Mouse (Mus musculus) bone marrow, adult 2 months (tissue): ENCODE results near the gene Vti1b. TPM values are rescaled to one million over a fixed set of nuclear protein-coding genes. Genes with fewer than 3 reads are reported as not detected.
"Not testable (repeated sequence)": the region's sequence is repeated elsewhere in the genome, so short reads cannot be mapped to it uniquely, and the experiment has no call there.

Experiments
- H3K27ac ChIP-seq: fragments of 200-500 bp; 2 replicates; pipeline ENCODE4 v1.5.1; 2012; ENCODE audit warnings: low read depth, mild to moderate bottlenecking, control low read depth, inconsistent platforms, low read length; ENCODE audit not compliant: control insufficient read depth, poor library complexity, insufficient read depth
- H3K4me1 ChIP-seq: fragments of 200-500 bp; 2 replicates; pipeline ENCODE4 v1.6.1; 2011; ENCODE audit warnings: low read length; ENCODE audit not compliant: control insufficient read depth, insufficient read depth
- H3K4me3 ChIP-seq: fragments of 200-500 bp; replicated peaks from 2 replicates; pipeline ENCODE3; 2011; ENCODE audit warnings: mild to moderate bottlenecking, low read depth, low read length, control low read depth; ENCODE audit not compliant: control insufficient read depth
- CTCF ChIP-seq: fragments of 200-500 bp; IDR thresholded peaks from 2 replicates; pipeline ENCODE4 v1.5.1; 2011; ENCODE audit warnings: low read length, control low read depth; ENCODE audit not compliant: control insufficient read depth, insufficient read depth
- POLR2A ChIP-seq: fragments of 200-500 bp; IDR thresholded peaks from 2 replicates; pipeline ENCODE4 v1.6.1; 2011; ENCODE audit warnings: low read depth, mild to moderate bottlenecking, control low read depth, low read length, borderline replicate concordance; ENCODE audit not compliant: control insufficient read depth
- WGBS: fragments of 180-500 bp; shearing (Covaris S2); methylation state at CpG from one replicate; pipeline ENCODE4 v1.1.7; 2018; 5-methylcytosine and 5-hydroxymethylcytosine counted together
- polyA plus RNA-seq: library from polyadenylated mRNA; stranded (reverse); fragments of >200 nt; gene quantifications from 2 replicates; pipeline ENCODE4 v1.2.4, GENCODE M21; 2011; ENCODE audit warnings: low replicate concordance; ENCODE audit not compliant: missing spikeins, insufficient read depth, insufficient read length

Vti1b gene
- polyA plus RNA-seq, 1 experiment: 74.5 TPM

- Histone ChIP-seq H3K4me3 (peak overlapping the region; percentile 93), H3K27ac (no peak overlapping the region), H3K4me1 (no peaks in the 10 kb centered on the region)
- WGBS: 5% methylated on average over 14 of the region's 14 CpGs
- TF ChIP-seq POLR2A (no peak), CTCF (peak; percentile 48)
These were observed 19.2 kb upstream of the Vti1b start for GRCm38 (mm10) chr12:79191701-79192100.

- WGBS: under 1% methylated on average over 18 of the region's 18 CpGs
- no peak overlapping the region; the same call in 1 of the 2 replicates for H3K27ac ChIP-seq
- TF ChIP-seq POLR2A (no peak), CTCF (peak; percentile 4; the same call in 1 of the 2 replicates)
- H3K4me1 ChIP-seq: no peaks in the 10 kb centered on the region
- H3K4me3 ChIP-seq: peak overlapping the region; percentile 93
These were observed 18.6 kb upstream of the Vti1b start for GRCm38 (mm10) chr12:79190931-79191673.

- H3K4me3 ChIP-seq, H3K4me1 ChIP-seq, H3K27ac ChIP-seq: not testable (repeated sequence)
- WGBS: 85% methylated on average over 5 of the region's 6 CpGs
These were observed 12.7 kb upstream of the Vti1b start for GRCm38 (mm10) chr12:79185160-79185559.

- 92% methylated on average over 5 of the region's 5 CpGs for WGBS
- Histone ChIP-seq H3K27ac (no peak overlapping the region), H3K4me3 (no peak overlapping the region), H3K4me1 (no peaks in the 10 kb centered on the region; the same call in 1 of the 2 replicates)
- no peak for TF ChIP-seq CTCF
- TF ChIP-seq POLR2A: no peak
These were observed 3.5 kb upstream of the Vti1b start for GRCm38 (mm10) chr12:79175998-79176397.

- TF ChIP-seq POLR2A: no peak
- TF ChIP-seq CTCF: no peak
- Histone ChIP-seq H3K4me3 (no peak overlapping the region), H3K27ac (no peak overlapping the region), H3K4me1 (no peaks in the 10 kb centered on the region; the same call in 1 of the 2 replicates)
- 60% methylated on average over 5 of the region's 5 CpGs for WGBS
These were observed 1.3 kb upstream of the Vti1b start for GRCm38 (mm10) chr12:79173721-79174120.

GRCm38 (mm10) chr12:79171269-79171995, 1.0 kb downstream of the Vti1b start:
- TF ChIP-seq CTCF (no peak), POLR2A (no peak)
- peak overlapping the region; percentile 98 for H3K27ac ChIP-seq
- 24% methylated on average over 12 of the region's 12 CpGs for WGBS
- no peaks in the 10 kb centered on the region; the same call in 1 of the 2 replicates for H3K4me1 ChIP-seq
- peak overlapping the region; percentile 87 for H3K4me3 ChIP-seq

- Histone ChIP-seq H3K27ac (no peak overlapping the region), H3K4me1 (no peaks in the 10 kb centered on the region; the same call in 1 of the 2 replicates), H3K4me3 (no peak overlapping the region)
- 83% methylated on average over 3 of the region's 3 CpGs for WGBS
- TF ChIP-seq CTCF (no peak), POLR2A (no peak)
These were observed 2.0 kb downstream of the Vti1b start for GRCm38 (mm10) chr12:79170421-79170820.

GRCm38 (mm10) chr12:79169173-79169572, 3.3 kb downstream of the Vti1b start:
- TF ChIP-seq POLR2A (no peak), CTCF (no peak)
- H3K4me3 ChIP-seq: no peak overlapping the region
- no peaks in the 10 kb centered on the region; the same call in 1 of the 2 replicates for H3K4me1 ChIP-seq
- no peak overlapping the region for H3K27ac ChIP-seq

- TF ChIP-seq CTCF (no peak), POLR2A (no peak)
- H3K4me1 ChIP-seq: no peaks in the 10 kb centered on the region
- H3K27ac ChIP-seq: no peak overlapping the region
- H3K4me3 ChIP-seq: no peak overlapping the region
- 86% methylated on average over 3 of the region's 3 CpGs for WGBS
These were observed 9.6 kb downstream of the Vti1b start for GRCm38 (mm10) chr12:79162876-79163275.
